Mouse (Mus musculus): ENCODE measurements around the gene Ltk.

DNA sequence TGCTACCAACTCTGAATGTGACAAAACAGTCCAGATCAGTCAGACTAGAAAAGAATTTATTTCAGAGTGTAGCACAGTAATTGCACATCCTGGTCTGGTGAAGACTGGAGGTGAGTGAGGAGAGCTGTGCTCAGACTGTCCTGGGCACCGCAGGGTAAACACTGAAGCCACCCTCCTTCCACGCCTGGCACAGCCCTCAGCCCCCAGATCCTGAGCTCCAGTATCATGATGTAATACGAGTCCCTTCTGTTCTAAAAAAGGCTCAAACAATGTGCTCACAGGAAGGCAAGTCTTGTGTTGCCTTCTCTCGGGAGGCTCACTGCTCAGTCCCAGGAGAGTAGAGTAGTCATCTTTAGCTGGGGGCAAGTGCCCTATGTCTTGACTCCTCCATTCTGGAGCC, 3.7 kb upstream of the Ltk start:
- TF ChIP-seq CTCF (conservative IDR thresholded peaks at IDR 0.05; ENCODE audit: insufficient read depth, insufficient read length, low read depth, low read length) (no peak), POLR2A (IDR thresholded peaks at IDR 0.05; ENCODE audit: low read depth, low read length) (no peak)
